Mouse (Mus musculus): ENCODE results near the gene Camk2b. TPM values are rescaled to one million over a fixed set of nuclear protein-coding genes. Genes with fewer than 3 reads are reported as not detected.
"Not testable (repeated sequence)": the region's sequence is repeated elsewhere in the genome, so short reads cannot be mapped to it uniquely, and the experiment has no call there.

Camk2b gene
- polyA plus RNA-seq, 1 experiment from 2014 or later = 12.1 TPM

GRCm38 (mm10) chr11:6013359-6013758, 52.8 kb downstream of the Camk2b start:
- H3K4me2 ChIP-seq (replicated peaks; ENCODE audit: low read depth) = no peak overlapping the region
- WGBS = 58% methylated on average over 2 of the region's 2 CpGs
- TF ChIP-seq CTCF (IDR thresholded peaks at IDR 0.05; ENCODE audit: low read depth) = peak; percentile 54
- no peak overlapping the region for H3K27ac ChIP-seq (ENCODE audit: low read depth, low read length)
- peaks cover 7% of the 10 kb centered on the region; the same call in 1 of the 2 replicates for H3K36me3 ChIP-seq (ENCODE audit: control insufficient read depth, insufficient read depth)
- no peaks in the 10 kb centered on the region for H3K9me3 ChIP-seq (ENCODE audit: control insufficient read depth)
- H3K27me3 ChIP-seq (replicated peaks; ENCODE audit: control insufficient read depth, insufficient read depth, low read length) = no peaks in the 10 kb centered on the region
- H3K4me1 ChIP-seq (replicated peaks; ENCODE audit: control insufficient read depth, insufficient read depth, low read length) = no peaks in the 10 kb centered on the region
- ATAC-seq = no peak
- H3K4me3 ChIP-seq (ENCODE audit: low read depth, low read length) = no peak overlapping the region
- H3K9ac ChIP-seq (ENCODE audit: low read depth, low read length) = no peak overlapping the region

GRCm38 (mm10) chr11:6011879-6012278, 54.3 kb downstream of the Camk2b start:
- H3K4me3 ChIP-seq (ENCODE audit: low read depth, low read length) = no peak overlapping the region
- WGBS = 92% methylated on average over 3 of the region's 3 CpGs
- peak; percentile 39 for ATAC-seq

GRCm38 (mm10) chr11:6010751-6011482, 55.2 kb downstream of the Camk2b start:
- not testable (repeated sequence) for H3K27ac ChIP-seq (ENCODE audit: low read depth, low read length); H3K4me3 ChIP-seq (ENCODE audit: low read depth, low read length); H3K4me1 ChIP-seq (replicated peaks; ENCODE audit: control insufficient read depth, insufficient read depth, low read length); H3K4me2 ChIP-seq (replicated peaks; ENCODE audit: low read depth); H3K36me3 ChIP-seq (ENCODE audit: control insufficient read depth, insufficient read depth); H3K9me3 ChIP-seq (ENCODE audit: control insufficient read depth); H3K9ac ChIP-seq (ENCODE audit: low read depth, low read length); H3K27me3 ChIP-seq (replicated peaks; ENCODE audit: control insufficient read depth, insufficient read depth, low read length)
- ATAC-seq = peak; percentile 67
- WGBS = 95% methylated on average over 3 of the region's 18 CpGs

More at GRCm38 (mm10) chr11:6011879-6012278, 54.3 kb downstream of the Camk2b start:
- H3K4me2 ChIP-seq (replicated peaks; ENCODE audit: low read depth) = no peak overlapping the region
- no peaks in the 10 kb centered on the region for H3K27me3 ChIP-seq (replicated peaks; ENCODE audit: control insufficient read depth, insufficient read depth, low read length)
- no peak overlapping the region for H3K9ac ChIP-seq (ENCODE audit: low read depth, low read length)
- TF ChIP-seq CTCF (IDR thresholded peaks at IDR 0.05; ENCODE audit: low read depth) = no peak
- no peak overlapping the region for H3K27ac ChIP-seq (ENCODE audit: low read depth, low read length)
- H3K4me1 ChIP-seq (replicated peaks; ENCODE audit: control insufficient read depth, insufficient read depth, low read length) = no peaks in the 10 kb centered on the region
- peaks cover 7% of the 10 kb centered on the region; the same call in 1 of the 2 replicates for H3K36me3 ChIP-seq (ENCODE audit: control insufficient read depth, insufficient read depth)
- H3K9me3 ChIP-seq (ENCODE audit: control insufficient read depth) = no peaks in the 10 kb centered on the region

- not testable (repeated sequence) for H3K36me3 ChIP-seq (ENCODE audit: control insufficient read depth, insufficient read depth); H3K9me3 ChIP-seq (ENCODE audit: control insufficient read depth); ATAC-seq; H3K27me3 ChIP-seq (replicated peaks; ENCODE audit: control insufficient read depth, insufficient read depth, low read length)
- WGBS = 23% methylated on average over 11 of the region's 13 CpGs
- Histone ChIP-seq H3K4me3 (ENCODE audit: low read depth, low read length) (peak overlapping the region; percentile 41), H3K4me2 (replicated peaks; ENCODE audit: low read depth) (peak overlapping the region; percentile 58), H3K27ac (ENCODE audit: low read depth, low read length) (peak overlapping the region; percentile 41; the same call in 1 of the 2 replicates), H3K9ac (ENCODE audit: low read depth, low read length) (0 out of 2 replicates have a peak overlapping the region, but pooled peaks have one; percentile 37), H3K4me1 (replicated peaks; ENCODE audit: control insufficient read depth, insufficient read depth, low read length) (peaks cover 19% of the 10 kb centered on the region)
Measured at GRCm38 (mm10) chr11:6007779-6008128, 58.4 kb downstream of the Camk2b start.

- peak overlapping the region; percentile 37; the same call in 1 of the 2 replicates for H3K9ac ChIP-seq (ENCODE audit: low read depth, low read length)
- H3K9me3 ChIP-seq (ENCODE audit: control insufficient read depth); ATAC-seq; H3K27me3 ChIP-seq (replicated peaks; ENCODE audit: control insufficient read depth, insufficient read depth, low read length); H3K36me3 ChIP-seq (ENCODE audit: control insufficient read depth, insufficient read depth): not testable (repeated sequence)
- WGBS = 5% methylated on average over 22 of the region's 49 CpGs
- H3K27ac ChIP-seq (ENCODE audit: low read depth, low read length) = peak overlapping the region; percentile 41; the same call in 1 of the 2 replicates
- peak overlapping the region; percentile 41 for H3K4me3 ChIP-seq (ENCODE audit: low read depth, low read length)
- peak overlapping the region; percentile 58 for H3K4me2 ChIP-seq (replicated peaks; ENCODE audit: low read depth)
- peaks cover 22% of the 10 kb centered on the region for H3K4me1 ChIP-seq (replicated peaks; ENCODE audit: control insufficient read depth, insufficient read depth, low read length)
Measured at GRCm38 (mm10) chr11:6007010-6007778, 59.0 kb downstream of the Camk2b start.

GRCm38 (mm10) chr11:6006351-6007009, 59.7 kb downstream of the Camk2b start:
- not testable (repeated sequence) for H3K27me3 ChIP-seq (replicated peaks; ENCODE audit: control insufficient read depth, insufficient read depth, low read length); ATAC-seq; H3K36me3 ChIP-seq (ENCODE audit: control insufficient read depth, insufficient read depth); H3K9me3 ChIP-seq (ENCODE audit: control insufficient read depth)
- Histone ChIP-seq H3K4me3 (ENCODE audit: low read depth, low read length) (peak overlapping the region; percentile 41), H3K27ac (ENCODE audit: low read depth, low read length) (peak overlapping the region; percentile 41), H3K4me1 (replicated peaks; ENCODE audit: control insufficient read depth, insufficient read depth, low read length) (peaks cover 23% of the 10 kb centered on the region), H3K4me2 (replicated peaks; ENCODE audit: low read depth) (peak overlapping the region; percentile 58), H3K9ac (ENCODE audit: low read depth, low read length) (peak overlapping the region; percentile 37; the same call in 1 of the 2 replicates)
- 2% methylated on average over 38 of the region's 44 CpGs for WGBS

GRCm38 (mm10) chr11:6005374-6006043, 60.7 kb downstream of the Camk2b start:
- Histone ChIP-seq H3K27ac (ENCODE audit: low read depth, low read length) (peak overlapping the region; percentile 42; the same call in 1 of the 2 replicates), H3K4me1 (replicated peaks; ENCODE audit: control insufficient read depth, insufficient read depth, low read length) (peaks cover 29% of the 10 kb centered on the region)
- ATAC-seq = peak; percentile 34; the same call in 1 of the 2 replicates
- not testable (repeated sequence) for H3K9me3 ChIP-seq (ENCODE audit: control insufficient read depth); H3K27me3 ChIP-seq (replicated peaks; ENCODE audit: control insufficient read depth, insufficient read depth, low read length); H3K9ac ChIP-seq (ENCODE audit: low read depth, low read length); H3K4me3 ChIP-seq (ENCODE audit: low read depth, low read length); H3K36me3 ChIP-seq (ENCODE audit: control insufficient read depth, insufficient read depth); H3K4me2 ChIP-seq (replicated peaks; ENCODE audit: low read depth)
- 5% methylated on average over 1 of the region's 4 CpGs for WGBS

Data from intestine, postnatal 0 days (tissue).